Mouse (Mus musculus): ENCODE measurements around the gene Ifit1bl2.
A peak's percentile ranks its signal among the peaks of the same experiment; 100 is the strongest.
"Not testable (repeated sequence)": the region's sequence is repeated elsewhere in the genome, so short reads cannot be mapped to it uniquely, and the experiment has no call there.

The Ifit1bl2 gene

GRCm38 (mm10) chr19:34640623-34641022, at the start of gene Ifit1bl2, which contains the start of gene Ifit1:
Gene Ifit1bl2 (minus strand): TSS chr19:34640743.
Gene Ifit1 (plus strand): TSS chr19:34640871.
- DNase-seq = peak in 1 of 2 experiments; percentile 25

- DNase-seq = no peak
Measured at GRCm38 (mm10) chr19:34685530-34685929, 45.0 kb upstream of the Ifit1bl2 start.

DNA sequence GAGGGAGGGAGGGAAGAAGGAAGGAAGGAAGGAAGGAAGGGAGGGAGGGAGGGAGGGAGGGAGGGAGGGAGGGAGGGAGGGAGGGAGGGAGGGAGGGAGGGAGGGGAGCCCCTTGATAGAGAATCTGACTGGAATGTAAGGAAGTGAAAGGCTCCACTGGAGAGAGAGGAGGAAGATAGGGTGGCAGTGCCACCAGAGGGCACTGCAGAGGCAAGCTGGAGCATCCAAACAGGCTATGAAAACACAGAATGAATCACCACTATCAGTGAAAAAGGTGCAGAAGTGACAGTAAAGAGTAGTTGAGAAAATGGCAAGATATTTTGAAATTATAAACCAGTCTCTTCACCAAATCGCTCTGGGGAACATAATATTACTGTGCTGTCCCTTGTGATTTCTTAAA, 44.3 kb upstream of the Ifit1bl2 start:
- DNase-seq = peak; percentile 46 to 65

DNA sequence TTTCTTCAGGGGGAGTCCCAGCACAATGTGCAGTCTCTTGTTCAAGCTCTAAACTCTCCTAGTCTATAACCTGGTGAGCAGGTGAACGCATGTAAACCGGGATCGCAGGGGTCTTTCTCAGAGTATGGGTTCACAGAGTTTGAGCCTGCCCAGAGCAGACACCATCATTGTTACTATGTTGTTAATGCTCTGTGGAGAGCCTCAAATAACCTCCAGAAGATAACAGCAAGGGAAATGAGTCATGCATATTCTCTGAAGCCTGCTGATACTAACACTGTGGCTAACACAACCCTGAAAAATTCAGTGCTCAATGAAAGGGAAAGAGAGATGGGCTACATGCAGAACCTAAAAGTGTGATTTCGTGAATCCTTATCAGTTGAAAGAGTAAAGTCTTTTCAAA, 37.9 kb upstream of the Ifit1bl2 start:
- no peak for DNase-seq

DNA sequence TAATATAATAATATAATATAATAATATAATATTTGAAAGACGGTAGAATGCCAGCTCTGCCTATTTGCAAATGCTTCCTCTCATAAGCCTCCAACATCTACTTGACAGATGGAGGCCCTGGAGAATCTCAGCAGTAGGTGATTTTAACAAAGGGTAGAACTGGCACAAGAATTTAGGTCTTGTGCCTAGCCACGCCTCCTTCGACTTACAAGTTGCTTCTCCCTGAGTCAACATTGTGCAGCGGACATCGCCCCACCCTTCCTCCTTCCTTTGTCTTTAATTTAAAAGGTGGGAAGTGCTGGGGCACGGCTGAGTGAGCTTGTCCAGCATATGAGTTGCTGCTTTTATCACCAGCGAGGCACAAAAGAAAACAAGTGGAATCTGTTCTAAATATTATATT, 32.9 kb upstream of the Ifit1bl2 start:
- peak in 1 of 2 experiments; percentile 28 for DNase-seq

- peak; percentile 45 to 88 for DNase-seq
Measured at GRCm38 (mm10) chr19:34666127-34666526, 25.6 kb upstream of the Ifit1bl2 start.

DNA sequence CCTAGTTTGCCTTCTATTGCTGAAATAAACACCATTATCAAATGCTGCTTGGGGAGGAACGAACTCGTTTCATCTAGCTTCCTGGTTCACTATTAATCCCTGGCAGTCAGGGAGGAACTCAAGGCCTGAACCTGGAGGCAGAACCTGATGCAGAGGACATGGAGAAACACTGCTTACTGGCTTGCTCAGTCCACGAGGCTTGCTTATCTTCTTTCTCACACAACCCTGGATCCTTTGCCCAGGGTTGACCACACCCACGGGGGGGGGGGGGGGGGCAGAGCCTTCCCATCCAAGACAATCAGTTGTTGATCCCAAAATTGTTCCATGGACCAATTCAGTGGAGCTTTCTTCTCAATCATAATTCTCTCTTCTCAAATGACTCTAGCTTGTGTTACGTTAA, 22.2 kb upstream of the Ifit1bl2 start:
- DNase-seq = no peak

GRCm38 (mm10) chr19:34662067-34662507, 21.5 kb upstream of the Ifit1bl2 start:
- peak; percentile 65 to 69 for DNase-seq

DNA sequence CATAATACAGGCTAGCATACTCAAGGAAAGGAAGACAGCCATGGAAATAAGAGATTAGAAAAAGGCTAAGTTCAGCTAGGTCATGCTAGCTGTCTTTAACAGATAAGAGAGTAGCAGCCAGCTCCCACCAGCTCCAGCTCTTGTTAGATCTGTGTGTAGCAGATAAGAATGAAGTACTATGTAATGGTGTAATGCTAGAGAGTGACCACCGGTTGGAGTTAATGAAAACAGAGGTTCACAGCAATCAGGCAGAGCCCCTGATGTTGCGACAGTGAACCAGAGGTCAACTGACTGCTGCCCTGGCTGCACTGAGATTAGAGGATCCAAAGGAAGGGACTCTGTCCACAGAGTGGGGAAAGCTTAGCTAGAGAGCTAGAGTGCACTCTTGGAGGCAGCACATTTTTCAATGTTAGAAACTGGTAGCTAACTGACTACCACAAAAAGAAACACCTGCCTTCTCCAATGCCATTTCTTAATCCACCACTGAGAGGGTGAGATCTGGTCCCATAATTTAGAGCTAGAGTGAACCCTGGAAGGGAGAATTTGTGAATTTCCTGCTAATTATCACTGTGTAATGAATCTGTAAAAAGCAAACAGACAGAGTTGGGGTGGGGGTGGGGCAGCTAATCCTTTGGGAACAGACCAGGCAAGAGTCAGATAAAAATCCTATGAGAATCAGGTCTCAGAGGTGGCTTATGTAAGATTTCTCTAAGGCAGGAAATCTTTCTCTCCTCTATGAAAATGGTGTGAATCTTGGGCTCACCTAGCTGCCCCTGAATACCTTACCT, 16.2 kb upstream of the Ifit1bl2 start:
- DNase-seq = no peak

DNA sequence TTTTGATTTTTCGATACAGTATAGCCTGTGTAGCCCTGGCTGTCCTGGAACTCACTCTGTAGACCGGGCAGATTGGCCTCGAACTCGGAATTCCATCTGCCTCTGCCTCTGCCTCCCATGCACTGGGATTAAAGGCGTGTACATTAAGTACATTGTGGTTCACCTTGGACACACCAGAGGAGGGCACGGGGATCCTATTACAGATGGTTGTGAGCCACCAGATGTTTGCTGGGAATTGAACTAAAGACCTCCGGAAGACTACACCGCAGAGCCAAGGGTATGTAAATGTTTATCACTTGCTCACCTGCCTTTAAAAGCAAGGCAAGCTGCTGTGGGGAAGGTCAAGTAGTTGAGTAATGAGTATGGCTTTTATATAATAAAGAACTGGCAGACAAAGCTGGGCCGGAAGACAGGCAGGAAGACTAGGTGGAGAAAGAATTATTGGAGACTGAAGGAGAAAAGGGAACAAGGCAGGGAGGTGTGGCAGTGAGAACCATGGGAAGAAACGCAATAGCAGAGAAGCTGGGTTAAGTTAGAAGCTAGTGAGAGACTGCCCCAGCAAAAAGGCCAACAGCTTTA, 14.8 kb upstream of the Ifit1bl2 start:
- no peak for DNase-seq

GRCm38 (mm10) chr19:34650997-34651396, 10.5 kb upstream of the Ifit1bl2 start:
- no peak for DNase-seq

DNA sequence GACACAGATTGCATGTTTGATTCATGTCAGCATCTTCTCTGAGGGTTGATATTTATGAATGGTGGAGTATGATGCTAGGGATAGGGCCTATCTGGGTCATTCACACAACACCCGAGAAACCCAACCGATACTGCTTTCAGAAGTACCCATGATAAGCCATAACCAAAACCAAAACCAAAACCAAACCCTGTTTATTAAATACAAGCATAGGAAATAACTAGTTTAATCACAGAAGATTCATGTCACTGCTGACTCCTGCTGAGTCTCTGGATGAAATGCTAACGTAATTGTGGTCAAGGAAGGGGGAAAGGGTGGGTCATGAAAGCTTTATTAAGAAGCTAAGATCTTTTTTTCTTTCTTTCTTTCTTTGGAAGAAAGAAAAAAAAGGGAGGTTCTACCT, 9.7 kb upstream of the Ifit1bl2 start:
- no peak for DNase-seq

GRCm38 (mm10) chr19:34647630-34648029, 7.1 kb upstream of the Ifit1bl2 start:
- not testable (repeated sequence) for DNase-seq

GRCm38 (mm10) chr19:34642616-34643015, 2.1 kb upstream of the Ifit1bl2 start:
- DNase-seq = no peak

GRCm38 (mm10) chr19:34636933-34637557, 3.5 kb downstream of the Ifit1bl2 start:
- DNase-seq = peak; percentile 52 to 75

DNA sequence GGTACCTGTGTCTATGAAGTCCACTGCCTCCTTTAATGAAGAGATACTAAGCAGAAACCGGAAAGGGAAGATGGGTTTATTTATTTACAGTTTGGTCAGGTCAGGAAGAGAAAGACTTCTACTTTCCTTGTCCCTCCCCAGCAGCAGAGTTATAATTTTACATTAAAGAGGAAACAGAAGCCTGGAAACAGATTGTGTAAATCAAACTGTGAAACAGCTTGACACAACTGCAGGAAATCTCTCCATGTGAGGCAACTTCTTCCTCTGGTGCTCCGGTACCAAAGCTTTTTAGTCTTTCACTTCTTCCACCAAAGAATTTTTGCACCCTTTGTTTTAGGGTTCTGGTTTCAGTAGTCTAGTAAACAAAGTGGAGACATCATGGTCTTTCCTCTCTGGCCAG, 7.1 kb downstream of the Ifit1bl2 start:
- no peak for DNase-seq

DNA sequence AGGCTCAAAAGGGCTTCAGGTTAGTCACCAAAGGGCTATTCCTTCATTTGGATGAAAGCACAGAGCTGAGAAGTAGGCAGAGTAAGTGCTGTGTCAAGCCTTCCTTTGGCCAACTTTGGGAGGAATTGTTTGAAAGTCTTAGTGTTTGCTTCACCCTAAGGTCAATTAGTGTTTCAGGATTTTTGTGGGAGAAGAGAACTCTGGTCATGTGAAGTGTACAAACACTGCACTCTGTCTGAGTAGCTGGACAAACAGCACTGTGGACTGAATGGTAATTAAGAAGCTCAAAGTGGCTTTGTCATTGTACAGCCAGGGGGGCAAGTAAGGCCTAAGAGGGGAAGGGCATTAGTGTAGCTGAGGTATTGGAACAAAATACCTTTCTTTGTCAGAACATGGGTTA, 9.1 kb downstream of the Ifit1bl2 start:
- no peak for DNase-seq

DNA sequence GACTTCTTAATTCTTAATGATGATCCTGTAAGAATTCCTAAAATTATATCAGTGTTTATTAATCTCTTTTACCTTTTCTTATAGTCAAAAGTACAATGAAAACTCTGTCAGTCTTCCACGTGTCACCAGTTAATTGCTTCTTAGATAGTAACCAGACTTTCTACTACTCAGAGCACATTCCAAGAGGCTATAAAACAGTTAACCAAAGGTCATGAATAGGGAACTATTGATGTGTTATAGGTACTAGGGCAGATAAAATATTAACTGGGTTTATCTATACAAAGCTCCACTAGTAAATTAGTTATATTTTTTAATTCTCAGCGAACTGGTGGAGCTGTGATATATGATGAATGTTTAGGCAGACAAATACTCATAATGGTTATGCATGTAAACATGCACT, 13.0 kb downstream of the Ifit1bl2 start:
- DNase-seq = no peak

DNA sequence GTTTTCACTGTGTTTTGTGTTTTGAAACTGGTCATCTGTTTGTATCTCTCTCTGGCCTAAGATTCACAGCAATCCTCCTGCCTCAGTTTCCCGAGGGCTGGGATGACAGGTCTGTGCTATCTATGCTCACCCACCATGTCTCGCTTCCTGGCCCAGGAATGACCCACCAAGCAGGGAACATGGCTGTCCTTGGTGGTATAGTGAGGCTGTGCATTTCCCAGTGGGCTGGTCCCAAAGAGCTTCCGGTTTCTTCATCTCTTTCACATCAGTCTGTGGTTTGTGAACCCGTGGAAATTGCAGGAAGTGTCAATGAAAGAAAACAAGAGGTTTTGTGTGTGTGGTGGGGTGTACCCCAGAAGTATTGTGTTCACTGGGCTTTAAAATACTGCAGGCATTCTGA, 15.9 kb downstream of the Ifit1bl2 start:
- no peak for DNase-seq

- no peak for DNase-seq
Measured at GRCm38 (mm10) chr19:34623781-34624180, 16.8 kb downstream of the Ifit1bl2 start.

GRCm38 (mm10) chr19:34620871-34621270, 19.7 kb downstream of the Ifit1bl2 start:
- no peak for DNase-seq

- not testable (repeated sequence) for DNase-seq
Measured at GRCm38 (mm10) chr19:34612243-34613001, 28.1 kb downstream of the Ifit1bl2 start.

- DNase-seq = not testable (repeated sequence)
Measured at GRCm38 (mm10) chr19:34610118-34610517, 30.4 kb downstream of the Ifit1bl2 start.

Data from kidney, adult 8-10 months (tissue).